Mouse (Mus musculus) gonadal fat pad, adult 2 months (tissue): ENCODE data around the gene Ncapg2. TPM values are rescaled to one million over a fixed set of nuclear protein-coding genes. Genes with fewer than 3 reads are reported as not detected.

Source experiments
- polyA plus RNA-seq: library from polyadenylated mRNA; depleted of rRNA; stranded (reverse); fragments of >200 nt; gene quantifications from 2 replicates; pipeline ENCODE4 v1.2.3, GENCODE M21; 2012; rRNA removed

The Ncapg2 gene
- polyA plus RNA-seq, 1 experiment: 1.7 TPM

Other genes with a start within 250 kb of the Ncapg2 start
- gene Wdr60, start 142.4 kb upstream of the Ncapg2 start, polyA plus RNA-seq: 7.5 and 7.6 TPM in 2 replicates
- gene Gm11027, start 130.0 kb upstream of the Ncapg2 start, polyA plus RNA-seq: not detected in 2 replicates
- gene Esyt2, start 124.2 kb upstream of the Ncapg2 start, polyA plus RNA-seq: 17.3 and 24.2 TPM in 2 replicates
- 1.7 and 2.3 TPM in 2 replicates for gene Ptprn2, start 80.3 kb downstream of the Ncapg2 start, polyA plus RNA-seq